Mouse (Mus musculus): ENCODE measurements around the gene Cpa1.

DNA sequence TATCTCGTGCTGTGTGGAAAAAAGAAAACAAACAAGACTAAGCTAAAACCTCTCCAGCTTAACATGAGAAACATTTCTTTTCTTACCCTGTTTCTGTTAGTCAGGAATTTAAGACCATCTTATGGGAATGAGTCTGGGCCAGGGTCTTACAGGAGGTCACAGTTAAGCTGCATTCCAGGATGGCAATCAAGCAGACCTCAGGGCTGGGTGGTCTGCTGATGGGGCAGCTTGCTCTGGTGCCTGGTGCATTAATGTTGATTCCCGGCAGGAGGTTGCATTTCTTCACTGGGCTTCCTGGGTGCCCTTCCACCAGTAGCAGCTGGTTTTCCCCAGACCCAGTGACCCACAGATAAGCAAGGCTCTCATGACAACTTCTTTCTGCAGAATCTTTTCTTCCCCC lies 49.2 kb upstream of the Cpa1 start:
- TF ChIP-seq CTCF (IDR thresholded peaks at IDR 0.05; ENCODE audit: low read depth) (no peak), EP300 (optimal IDR thresholded peaks at IDR 0.05) (no peak)
